Mouse (Mus musculus) ovary, postnatal 36 days (tissue): ENCODE results near the gene Map3k4.

ENCODE experiments used
- DNase-seq: peaks from one replicate; pipeline ENCODE4 v3.0.0; 2022; ENCODE audit warnings: low spot score, mixed read lengths

Map3k4 gene

DNA sequence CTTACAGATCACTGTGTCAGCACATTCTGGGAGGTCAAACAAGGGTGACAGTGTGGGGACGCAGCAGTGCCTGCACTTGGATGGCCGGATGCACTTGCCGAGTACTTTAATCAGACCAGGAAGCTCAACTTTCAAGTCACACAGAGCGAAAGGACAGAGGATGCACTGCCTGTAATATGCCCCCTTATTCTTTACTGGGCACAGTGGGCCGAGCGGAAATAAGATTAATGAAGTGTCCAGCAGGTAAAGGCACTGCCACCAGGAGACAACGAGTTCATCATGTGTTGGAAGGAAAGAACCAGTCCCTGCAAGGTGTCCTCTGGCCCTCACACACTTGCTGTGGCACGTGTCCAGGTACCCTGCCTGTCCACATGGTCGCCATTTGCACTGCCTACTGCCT is 94.5 kb downstream of the Map3k4 start:
- DNase-seq: no peak

DNA sequence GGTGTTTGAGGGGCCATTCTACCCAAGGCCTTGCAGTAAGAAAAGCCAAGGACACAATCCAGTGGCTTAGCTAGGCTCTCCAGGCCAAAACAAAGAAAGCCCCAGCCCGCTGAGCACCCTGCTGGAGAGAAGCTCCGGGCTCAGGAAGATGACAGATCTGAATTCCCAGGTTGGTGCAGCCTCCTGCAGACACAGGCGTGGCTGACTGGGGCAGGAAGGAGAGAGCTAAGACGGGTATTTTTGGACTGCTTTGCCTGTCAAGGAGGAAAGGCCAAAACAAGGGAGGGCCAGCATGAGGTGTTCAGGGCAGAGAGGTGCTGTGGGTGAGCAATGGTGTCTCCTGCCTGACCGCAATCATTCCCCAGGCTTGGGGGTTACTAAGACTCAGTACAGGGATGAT is 94.9 kb downstream of the Map3k4 start:
- DNase-seq: no peak

GRCm38 (mm10) chr17:12221926-12222325 is 96.7 kb downstream of the Map3k4 start:
- DNase-seq: no peak

- DNase-seq: no peak
These were observed 102.4 kb downstream of the Map3k4 start for GRCm38 (mm10) chr17:12216224-12216623.

DNA sequence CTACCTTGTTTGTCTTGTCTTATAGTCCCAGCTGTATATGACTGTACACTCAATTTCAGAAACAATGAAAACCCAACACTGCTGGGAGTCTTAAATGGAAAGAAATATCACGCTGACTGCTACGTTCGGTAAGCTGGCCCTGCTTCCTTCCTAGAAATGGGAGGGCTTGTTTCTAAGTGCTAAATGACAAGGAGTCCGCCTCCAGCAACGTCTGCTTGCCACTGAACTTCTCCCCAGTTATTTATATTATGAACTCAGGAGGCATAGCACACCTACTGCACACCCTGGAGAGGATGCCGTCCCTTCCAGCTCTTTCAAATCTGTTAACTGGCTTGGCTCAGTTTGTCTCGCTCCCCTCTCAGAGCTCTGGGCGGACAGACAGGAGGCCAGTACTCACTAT is 105.2 kb downstream of the Map3k4 start:
- no peak for DNase-seq

- DNase-seq: no peak
These were observed 106.3 kb downstream of the Map3k4 start for GRCm38 (mm10) chr17:12212341-12212740.

GRCm38 (mm10) chr17:12211890-12212289 is 106.7 kb downstream of the Map3k4 start:
- no peak for DNase-seq

- DNase-seq: peak; percentile 83
These were observed 108.0 kb downstream of the Map3k4 start for GRCm38 (mm10) chr17:12210544-12211132.

- DNase-seq: no peak
These were observed 109.1 kb downstream of the Map3k4 start for GRCm38 (mm10) chr17:12209481-12209880.

DNA sequence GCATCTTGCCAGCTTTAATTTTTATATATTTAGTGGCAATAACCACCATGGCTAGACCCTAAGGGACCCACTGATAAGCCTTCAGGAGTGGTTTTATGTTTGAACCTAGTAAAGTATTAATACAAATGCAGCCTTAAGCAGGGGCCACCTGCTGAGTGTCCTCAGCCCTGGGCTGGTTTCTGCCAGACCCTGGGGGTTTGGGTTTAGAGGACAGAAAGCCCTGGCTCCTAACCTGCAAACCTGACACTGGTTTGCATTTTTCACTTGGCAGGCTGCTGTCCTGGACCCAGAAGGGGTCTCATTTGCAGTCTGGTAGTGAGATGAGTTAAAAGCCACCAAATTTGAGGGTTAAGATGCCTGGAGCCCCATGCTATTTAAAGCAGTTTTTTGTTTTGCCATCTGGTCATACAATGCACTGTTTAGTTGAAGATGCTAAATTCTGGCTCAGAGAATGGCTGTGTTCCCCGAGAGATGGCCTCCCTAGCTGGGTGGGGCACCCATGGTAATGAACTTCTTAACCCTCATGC is 111.5 kb downstream of the Map3k4 start:
- no peak for DNase-seq

DNA sequence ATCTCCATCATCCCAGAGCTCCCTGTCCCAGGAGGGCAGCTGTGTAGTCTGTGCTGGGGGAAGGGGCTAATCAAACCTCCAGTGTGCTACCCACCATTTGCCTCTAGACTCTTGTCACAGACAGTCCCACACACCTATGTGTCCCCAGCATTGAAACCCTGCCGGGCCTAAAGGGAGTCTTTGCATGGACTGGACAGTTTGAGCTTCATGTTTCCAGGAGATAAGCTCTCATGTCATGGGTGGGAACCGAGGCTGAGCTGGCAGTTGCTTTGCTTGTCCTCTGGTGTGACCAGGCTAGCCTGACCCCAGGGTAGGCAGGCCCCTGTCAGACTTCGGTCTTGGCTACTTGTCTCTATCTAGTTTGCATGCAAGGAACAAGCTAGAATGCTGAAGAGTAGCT is 112.3 kb downstream of the Map3k4 start:
- no peak for DNase-seq

DNA sequence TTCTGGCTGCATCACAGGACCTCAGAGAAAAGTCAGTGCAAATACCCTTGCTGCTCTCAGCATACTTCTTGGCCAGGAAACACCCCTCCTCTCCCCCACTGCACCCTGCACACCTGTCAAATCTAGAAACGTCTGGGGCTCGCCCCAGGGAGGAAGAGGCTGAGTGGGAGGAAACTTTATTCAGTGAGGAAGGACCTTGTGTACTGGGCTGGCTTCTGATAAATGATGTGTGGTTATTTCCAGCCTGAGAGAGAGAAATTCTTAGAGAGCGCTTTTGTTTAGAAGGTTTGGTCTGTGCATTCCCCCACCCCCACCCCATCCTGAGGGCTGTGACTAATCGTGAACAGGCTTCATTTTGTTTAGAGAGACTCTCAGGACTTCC is 112.9 kb downstream of the Map3k4 start:
- DNase-seq: no peak

DNA sequence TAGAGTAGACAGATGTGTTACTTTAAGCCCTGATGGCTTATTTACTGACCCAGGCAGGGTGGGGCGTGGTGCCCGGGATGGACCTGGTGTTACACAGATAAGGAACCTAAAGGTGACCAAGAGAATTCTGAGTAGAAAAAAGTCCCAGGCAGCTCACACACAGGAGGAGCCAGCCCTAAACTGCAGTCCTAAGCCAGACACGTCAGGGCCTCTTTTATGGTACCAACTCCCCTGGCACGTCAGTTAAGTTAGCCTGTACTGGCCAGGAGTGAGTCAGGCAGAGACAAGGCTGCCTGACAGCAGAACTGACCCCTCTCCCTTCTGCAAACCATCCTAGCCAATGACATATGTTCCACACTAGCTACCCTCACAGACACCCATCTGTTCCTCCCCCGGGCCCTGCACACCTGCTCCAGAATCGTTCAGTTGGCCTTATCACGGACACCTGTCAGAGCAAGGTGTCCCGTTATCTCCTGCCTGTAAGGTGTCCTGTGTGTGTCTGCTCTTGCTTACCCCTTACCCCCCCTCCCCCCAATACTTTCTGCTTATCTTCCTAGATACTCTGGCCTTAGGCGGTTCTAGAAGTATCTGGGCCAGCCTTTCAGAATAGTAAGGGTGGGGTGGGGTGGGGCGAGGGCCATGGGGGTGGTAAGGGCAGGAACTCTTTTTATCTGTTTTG is 113.4 kb downstream of the Map3k4 start:
- DNase-seq: no peak

DNA sequence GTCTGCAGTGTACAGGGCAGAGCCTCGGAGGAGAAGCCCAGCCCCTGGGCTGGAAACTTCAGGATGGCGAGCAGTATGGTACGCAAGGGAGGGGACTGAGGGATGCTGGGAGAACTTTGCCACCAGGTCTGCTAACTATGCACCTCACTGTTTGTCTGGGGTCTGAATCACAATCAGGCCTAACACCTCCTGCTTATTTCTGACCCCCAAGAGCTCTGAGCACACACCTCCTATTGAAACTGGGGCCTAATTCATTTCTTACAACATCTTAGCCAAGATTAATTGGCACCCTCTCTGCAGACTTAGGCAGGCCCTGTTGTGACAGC is 113.9 kb downstream of the Map3k4 start:
- no peak for DNase-seq

DNA sequence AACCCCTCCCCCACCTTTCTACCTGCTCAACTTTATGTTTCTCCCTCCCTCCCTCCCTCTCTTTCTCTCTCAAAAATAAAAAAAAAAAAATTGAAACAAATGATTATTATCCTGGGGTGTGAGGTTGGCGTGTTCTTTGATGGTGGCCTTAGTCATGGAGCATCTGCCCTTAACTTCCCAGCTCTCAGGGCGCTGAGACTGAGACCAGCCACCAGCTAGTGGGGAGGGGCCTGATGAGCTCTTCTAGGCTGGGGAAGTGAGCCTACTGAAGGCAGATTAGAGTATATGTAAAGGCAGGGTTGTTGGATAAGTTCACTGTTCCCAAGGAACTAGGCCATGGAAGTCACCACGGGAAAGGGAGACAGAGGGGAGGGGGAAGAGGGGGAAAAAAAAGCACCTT is 114.3 kb downstream of the Map3k4 start:
- DNase-seq: no peak

- no peak for DNase-seq
These were observed 115.1 kb downstream of the Map3k4 start for GRCm38 (mm10) chr17:12203414-12203897.

- DNase-seq: no peak
These were observed 117.5 kb downstream of the Map3k4 start for GRCm38 (mm10) chr17:12201086-12201485.

GRCm38 (mm10) chr17:12199933-12200332 is 118.7 kb downstream of the Map3k4 start:
- DNase-seq: no peak

DNA sequence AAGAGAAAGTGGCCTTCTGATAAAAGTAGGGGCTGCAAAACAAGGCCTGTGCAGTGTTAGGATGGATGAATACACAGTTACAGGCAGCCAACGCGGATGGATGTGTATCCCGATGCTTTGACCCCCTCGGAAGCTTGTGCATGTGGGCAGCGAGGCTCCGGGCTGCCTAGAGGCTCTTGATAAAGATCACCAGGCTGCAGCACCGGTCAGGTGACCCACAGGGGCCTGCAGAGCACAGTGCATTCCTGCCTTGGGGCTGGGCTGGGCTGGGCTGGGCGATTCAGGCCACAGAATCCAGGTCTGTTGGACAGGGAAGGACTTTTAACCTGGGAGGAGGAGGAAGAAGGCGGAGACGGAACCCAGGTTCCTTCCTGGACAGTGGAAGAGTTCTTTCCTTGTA is 123.0 kb downstream of the Map3k4 start:
- DNase-seq: no peak

DNA sequence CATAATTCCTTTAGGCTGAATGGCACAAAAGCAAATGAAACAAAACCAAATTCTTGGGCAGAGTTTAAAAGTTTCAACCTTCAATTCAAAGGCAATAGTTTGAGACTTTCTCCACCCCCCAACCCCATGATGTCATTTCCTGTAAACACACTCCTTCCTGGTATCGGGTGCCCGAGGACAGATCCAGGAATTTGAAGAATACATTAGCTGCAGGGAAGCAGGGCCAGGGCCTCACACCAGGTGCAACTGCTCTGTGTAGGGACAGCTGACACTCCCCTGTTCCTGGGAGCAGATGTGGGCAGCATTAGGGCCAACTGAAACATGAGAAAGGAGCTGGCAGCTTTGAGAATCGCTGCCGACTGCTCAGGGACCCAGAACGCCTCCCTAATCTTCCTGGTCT is 123.5 kb downstream of the Map3k4 start:
- no peak for DNase-seq

DNA sequence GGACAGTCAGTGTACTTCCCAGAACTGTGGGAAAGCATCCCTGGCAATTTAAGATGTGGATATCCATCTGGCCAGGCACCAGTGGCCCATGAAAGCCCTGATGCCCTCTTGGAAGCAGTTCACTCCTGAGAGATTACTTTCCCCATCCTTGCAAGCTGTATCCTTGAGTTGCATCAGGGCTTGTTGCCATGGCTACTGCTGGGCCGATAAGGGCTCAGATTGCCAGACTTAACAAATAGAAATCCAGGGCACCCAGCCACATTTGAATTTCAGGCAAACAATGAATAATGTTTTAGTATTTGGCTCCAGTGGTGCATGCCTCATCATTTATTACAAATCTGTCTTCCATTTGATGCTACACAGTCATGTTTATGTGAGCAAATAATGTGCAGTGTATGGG is 130.8 kb downstream of the Map3k4 start:
- DNase-seq: peak; percentile 41

GRCm38 (mm10) chr17:12186341-12186740 is 132.3 kb downstream of the Map3k4 start:
- no peak for DNase-seq

DNA sequence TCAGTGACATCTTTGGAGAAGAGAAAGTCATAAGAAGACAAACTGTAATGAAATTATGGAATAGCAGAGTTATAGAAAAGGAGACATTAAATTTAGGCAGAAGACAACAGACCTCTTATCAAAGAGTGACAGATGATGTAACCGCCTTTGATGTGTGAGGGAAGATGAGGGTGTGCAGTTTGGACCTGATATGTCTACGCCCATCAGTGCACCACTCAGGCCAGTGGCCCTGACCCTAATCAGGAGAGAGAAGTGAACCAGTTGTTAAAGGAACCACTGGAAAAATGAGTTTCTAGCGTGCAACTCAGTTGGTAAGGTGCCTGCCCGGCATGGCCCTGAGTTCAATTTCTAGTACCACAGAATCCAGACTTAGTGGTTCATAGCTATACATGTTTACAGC is 132.7 kb downstream of the Map3k4 start:
- DNase-seq: no peak

DNA sequence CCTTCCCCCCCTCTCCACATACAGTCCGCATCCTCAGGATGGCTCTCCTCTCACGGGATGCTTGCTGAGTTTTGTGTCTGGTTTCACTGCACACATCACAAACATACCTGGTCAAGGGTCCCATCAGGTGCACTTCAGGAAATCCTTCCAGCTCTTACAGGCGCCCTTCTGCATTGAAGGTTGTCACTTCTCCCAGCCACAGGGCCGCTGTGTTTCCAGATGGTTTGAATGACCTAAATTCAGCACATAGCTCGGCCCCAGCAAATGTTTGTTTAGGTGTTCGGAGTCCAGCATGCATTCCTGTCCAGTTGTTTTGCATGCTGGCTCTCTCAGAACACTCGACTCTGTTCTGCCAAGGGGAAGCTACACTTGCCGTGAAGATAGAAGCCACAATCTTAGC is 134.3 kb downstream of the Map3k4 start:
- DNase-seq: no peak
